Mouse (Mus musculus) kidney, postnatal 0 days (tissue): ENCODE data around the gene Mlph. TPM values are rescaled to one million over a fixed set of nuclear protein-coding genes. Genes with fewer than 3 reads are reported as not detected.

Experiments used
- ATAC-seq: fragments of 200-750 bp; cut with Nextera tagmentation; replicated peaks from 2 replicates; pipeline ENCODE4 v1.8.0; 2017; ENCODE audit warnings: low read depth, moderate number of reproducible peaks, moderate TSS enrichment, moderate library complexity; ENCODE audit not compliant: low FRiP score
- DNase-seq: peaks from one replicate; pipeline ENCODE4 v3.0.0-alpha.2; 2016; ENCODE audit warnings: low spot score
- H3K27ac ChIP-seq: fragments of 300-500 bp; sonication (generic); 2 replicates; pipeline ENCODE4 v1.5.1; 2014; ENCODE audit warnings: mild to moderate bottlenecking
- H3K27me3 ChIP-seq: fragments of 300-500 bp; sonication (generic); 2 replicates; pipeline ENCODE4 v1.6.1; 2014; ENCODE audit warnings: low read length, mixed read lengths; ENCODE audit not compliant: insufficient read depth
- H3K36me3 ChIP-seq: fragments of 300-500 bp; sonication (generic); 2 replicates; pipeline ENCODE4 v1.6.1; 2014; ENCODE audit warnings: low read length, mixed read lengths; ENCODE audit not compliant: insufficient read depth
- H3K4me1 ChIP-seq: fragments of 300-500 bp; sonication (generic); replicated peaks from 2 replicates; pipeline ENCODE4 v1.6.1; 2014; ENCODE audit warnings: antibody characterized with exemption, low read length, mixed read lengths; ENCODE audit not compliant: insufficient read depth
- H3K4me2 ChIP-seq: fragments of 300-500 bp; sonication (generic); 2 replicates; pipeline ENCODE4 v1.6.1; 2014; ENCODE audit warnings: mild to moderate bottlenecking, low read length, moderate library complexity, mixed read lengths
- H3K4me3 ChIP-seq: fragments of 300-500 bp; sonication (generic); replicated peaks from 2 replicates; pipeline ENCODE4 v1.5.1; 2014; ENCODE audit warnings: low read depth, low read length
- H3K9ac ChIP-seq: fragments of 300-500 bp; sonication (generic); 2 replicates; pipeline ENCODE4 v1.6.1; 2014; ENCODE audit warnings: low read depth, low read length
- H3K9me3 ChIP-seq: fragments of 300-500 bp; sonication (generic); replicated peaks from 2 replicates; pipeline ENCODE4 v1.6.1; 2016; ENCODE audit warnings: low read length, inconsistent platforms, mixed read lengths
- CTCF ChIP-seq: IDR thresholded peaks from 2 replicates; pipeline ENCODE4 v1.5.1; 2016; ENCODE audit warnings: antibody characterized with exemption, low read depth, mild to moderate bottlenecking, moderate library complexity
- WGBS: fragments of 180-500 bp; shearing (Covaris S2); extraction: QIAGEN DNeasy Blood & Tissue Kit; methylation state at CpG from one replicate; pipeline ENCODE4 v1.1.7; 2014; 5-methylcytosine and 5-hydroxymethylcytosine counted together
- polyA plus RNA-seq: library from polyadenylated mRNA; unstranded; fragments of >200 nt; fragmentation: Nextera tagmentation; extraction: Ambion mirVana; gene quantifications from 2 replicates; pipeline ENCODE4 v1.2.1, GENCODE M21; 2015

Gene Mlph
- polyA plus RNA-seq, 1 experiment from 2014 or later = 0.34 TPM

DNA sequence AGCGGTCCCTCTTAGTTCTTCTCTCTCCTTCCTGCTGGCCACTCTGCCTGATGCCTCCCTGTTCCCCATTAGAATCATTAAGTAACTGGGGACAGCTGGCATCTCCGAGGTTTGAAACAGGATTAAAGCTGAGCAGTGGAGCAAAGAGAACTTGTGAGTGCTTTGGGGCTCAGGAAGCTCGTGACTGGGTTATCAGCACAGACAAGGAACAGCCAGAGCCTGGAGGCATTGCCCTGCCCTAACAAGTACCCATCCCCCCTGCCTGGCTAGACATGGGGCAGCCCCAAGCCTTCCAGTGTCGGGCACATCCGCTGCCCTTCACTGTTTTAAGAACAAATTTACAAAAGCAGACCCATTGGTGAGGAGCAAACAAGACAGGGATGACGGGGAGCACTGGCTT is 2.6 kb downstream of the Mlph start:
- DNase-seq = no peak
- 53% methylated on average over 6 of the region's 6 CpGs for WGBS
- TF ChIP-seq CTCF = no peak
- Histone ChIP-seq H3K36me3 (no peaks in the 10 kb centered on the region), H3K4me1 (peaks cover 10% of the 10 kb centered on the region; the same call in 1 of the 2 replicates), H3K4me3 (no peak overlapping the region), H3K9ac (no peak overlapping the region), H3K27ac (no peak overlapping the region), H3K9me3 (no peaks in the 10 kb centered on the region; the same call in 1 of the 2 replicates), H3K4me2 (no peak overlapping the region), H3K27me3 (no peaks in the 10 kb centered on the region)
- no peak for ATAC-seq

DNA sequence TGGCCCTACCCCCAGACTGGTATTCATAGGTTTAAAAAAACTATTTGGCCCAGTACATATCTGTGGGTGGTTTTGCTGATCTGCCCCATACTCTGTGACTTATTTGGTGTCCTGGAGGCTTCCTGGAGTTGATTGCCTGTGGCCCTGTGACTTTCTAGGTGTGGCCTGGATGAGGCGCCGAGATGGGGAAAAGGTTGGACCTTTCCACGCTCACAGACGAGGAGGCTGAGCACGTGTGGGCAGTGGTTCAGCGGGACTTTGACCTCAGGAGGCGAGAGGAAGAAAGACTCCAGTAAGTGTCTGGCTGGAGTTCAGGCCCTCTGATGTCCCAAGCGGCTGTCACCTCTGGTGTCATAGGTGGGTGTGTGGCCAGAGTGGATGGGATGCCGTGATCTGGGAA is 6.8 kb downstream of the Mlph start:
- no peaks in the 10 kb centered on the region for H3K27me3 ChIP-seq
- no peak overlapping the region for H3K4me2 ChIP-seq
- no peak overlapping the region for H3K9ac ChIP-seq
- no peak overlapping the region for H3K27ac ChIP-seq
- DNase-seq = no peak
- H3K4me1 ChIP-seq = no peaks in the 10 kb centered on the region
- TF ChIP-seq CTCF = no peak
- no peak overlapping the region for H3K4me3 ChIP-seq
- WGBS = 78% methylated on average over 9 of the region's 9 CpGs
- no peaks in the 10 kb centered on the region for H3K36me3 ChIP-seq
- H3K9me3 ChIP-seq = no peaks in the 10 kb centered on the region; the same call in 1 of the 2 replicates
- ATAC-seq = no peak

DNA sequence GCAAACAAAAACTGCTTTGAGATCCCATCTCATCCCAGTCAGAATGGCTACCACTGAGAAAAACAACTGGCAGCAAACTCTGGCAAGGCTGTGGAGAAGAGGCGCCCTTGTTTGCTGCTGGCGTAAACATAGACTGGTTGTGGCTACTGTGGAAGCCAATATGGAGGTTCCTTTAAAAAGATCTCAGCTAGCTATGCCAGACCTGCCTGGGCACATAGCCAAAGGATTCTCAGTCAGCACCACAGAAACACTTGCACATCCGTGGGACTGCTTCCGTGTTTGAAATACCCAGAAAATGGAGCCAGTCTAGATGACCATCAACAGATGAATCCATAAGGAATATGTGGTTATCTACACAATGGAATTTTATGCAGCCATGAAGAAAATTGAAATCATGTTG is 11.1 kb downstream of the Mlph start:
- no peak overlapping the region for H3K4me2 ChIP-seq
- ATAC-seq (no peak), DNase-seq (no peak)
- no peaks in the 10 kb centered on the region for H3K27me3 ChIP-seq
- no peak overlapping the region for H3K9ac ChIP-seq
- H3K36me3 ChIP-seq = no peaks in the 10 kb centered on the region
- peaks cover 7% of the 10 kb centered on the region; the same call in 1 of the 2 replicates for H3K4me1 ChIP-seq
- no peak overlapping the region for H3K4me3 ChIP-seq
- no peaks in the 10 kb centered on the region for H3K9me3 ChIP-seq
- no peak overlapping the region for H3K27ac ChIP-seq
- 88% methylated on average over 4 of the region's 4 CpGs for WGBS
- no peak for TF ChIP-seq CTCF

DNA sequence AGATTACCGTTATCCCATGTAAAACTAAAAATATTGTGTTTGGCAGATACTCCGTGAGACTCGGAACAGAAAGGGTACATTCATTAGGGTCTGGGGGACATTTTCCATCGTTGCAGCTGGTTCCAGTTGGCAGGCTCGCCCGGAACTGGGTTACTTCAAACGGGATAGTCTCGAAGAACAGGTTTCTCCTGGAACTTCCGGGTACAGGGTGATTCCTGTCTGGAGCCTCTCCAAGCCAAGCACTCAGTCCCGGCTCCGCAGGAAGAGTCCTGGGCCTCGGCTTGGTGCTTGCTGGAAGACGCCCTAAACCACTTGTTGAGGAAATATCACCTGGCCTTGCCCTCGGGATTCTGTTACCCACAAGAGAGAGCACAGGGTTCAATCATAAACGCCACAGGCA is 12.4 kb downstream of the Mlph start:
- WGBS = 30% methylated on average over 15 of the region's 15 CpGs
- peaks cover 7% of the 10 kb centered on the region; the same call in 1 of the 2 replicates for H3K4me1 ChIP-seq
- DNase-seq (peak; percentile 13), ATAC-seq (no peak)
- H3K9ac ChIP-seq = no peak overlapping the region
- H3K27me3 ChIP-seq = no peaks in the 10 kb centered on the region
- H3K4me2 ChIP-seq = peak overlapping the region; percentile 57
- no peak for TF ChIP-seq CTCF
- no peaks in the 10 kb centered on the region for H3K36me3 ChIP-seq
- no peaks in the 10 kb centered on the region for H3K9me3 ChIP-seq
- H3K27ac ChIP-seq = no peak overlapping the region
- H3K4me3 ChIP-seq = 0 out of 2 replicates have a peak overlapping the region, but pooled peaks have one; percentile 21

DNA sequence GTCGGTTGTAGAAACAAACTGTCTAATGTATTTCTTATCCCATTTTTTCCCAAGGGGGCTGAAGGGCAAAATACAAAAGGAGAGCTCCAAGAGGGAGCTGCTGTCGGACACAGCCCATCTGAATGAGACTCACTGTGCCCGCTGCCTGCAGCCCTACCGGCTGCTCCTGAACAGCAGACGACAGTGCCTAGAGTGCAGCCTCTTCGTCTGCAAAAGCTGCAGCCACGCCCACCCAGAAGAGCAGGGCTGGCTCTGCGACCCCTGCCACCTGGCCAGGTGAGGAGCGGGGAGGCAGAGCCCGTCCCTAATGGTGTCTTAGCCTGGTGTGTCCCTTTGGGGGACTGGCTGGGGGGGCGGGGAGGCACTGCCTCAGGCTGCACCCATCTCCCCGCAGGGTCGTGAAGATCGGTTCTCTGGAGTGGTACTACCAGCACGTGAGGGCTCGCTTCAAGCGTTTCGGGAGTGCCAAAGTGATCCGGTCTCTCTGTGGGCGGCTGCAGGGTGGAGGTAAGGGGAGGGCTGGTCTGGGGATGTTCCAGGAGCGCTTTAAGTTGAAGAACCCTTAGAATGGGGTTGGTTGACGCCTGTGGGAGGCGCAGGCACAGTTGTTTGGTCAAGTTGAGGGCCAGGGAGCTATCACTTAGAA is 13.2 kb downstream of the Mlph start:
- H3K27ac ChIP-seq = no peak overlapping the region
- 1% methylated on average over 23 of the region's 23 CpGs for WGBS
- no peaks in the 10 kb centered on the region for H3K27me3 ChIP-seq
- peak overlapping the region; percentile 21; the same call in 1 of the 2 replicates for H3K4me3 ChIP-seq
- H3K9ac ChIP-seq = no peak overlapping the region
- ATAC-seq = peak; percentile 62; the same call in 1 of the 2 replicates
- DNase-seq = peak; percentile 13
- H3K4me2 ChIP-seq = peak overlapping the region; percentile 57
- H3K9me3 ChIP-seq = no peaks in the 10 kb centered on the region
- H3K4me1 ChIP-seq = peaks cover 7% of the 10 kb centered on the region; the same call in 1 of the 2 replicates
- TF ChIP-seq CTCF = no peak
- no peaks in the 10 kb centered on the region for H3K36me3 ChIP-seq

DNA sequence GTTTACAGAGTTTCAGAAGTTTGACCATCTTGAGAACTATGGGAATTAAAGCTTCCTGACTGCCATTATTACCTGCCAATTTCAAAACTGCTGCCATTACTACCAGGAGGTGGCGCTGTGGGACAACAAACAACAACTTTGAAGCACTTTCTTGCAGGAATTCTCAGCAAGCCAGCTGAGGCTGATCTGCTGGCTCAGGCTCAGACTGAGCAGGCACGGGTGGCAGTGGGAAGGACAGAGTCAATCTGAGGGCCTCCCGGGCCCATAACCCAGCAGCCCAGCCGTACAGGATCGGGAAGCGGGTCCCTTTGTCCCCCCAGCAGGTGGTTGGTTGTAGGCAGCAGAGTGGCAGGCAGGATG is 13.7 kb downstream of the Mlph start:
- H3K9ac ChIP-seq = no peak overlapping the region
- no peak for ATAC-seq
- WGBS = 4% methylated on average over 6 of the region's 6 CpGs

More for the DNA sequence above, 13.7 kb downstream of the Mlph start:
- Histone ChIP-seq H3K27ac (no peak overlapping the region), H3K4me3 (0 out of 2 replicates have a peak overlapping the region, but pooled peaks have one; percentile 21), H3K4me1 (peaks cover 7% of the 10 kb centered on the region; the same call in 1 of the 2 replicates), H3K27me3 (no peaks in the 10 kb centered on the region), H3K9me3 (no peaks in the 10 kb centered on the region), H3K36me3 (no peaks in the 10 kb centered on the region), H3K4me2 (peak overlapping the region; percentile 57; the same call in 1 of the 2 replicates)
- DNase-seq = peak; percentile 89
- TF ChIP-seq CTCF = peak; percentile 97
